Mouse (Mus musculus) kidney, adult 2 months (tissue): ENCODE measurements at regions not wholly inside any gene's neighbourhood (a gene's known extent, or its start where the extent isn't known, plus 50 kb on each side); places are given as distances from the start of the nearest gene placed in this dataset.

Source experiments
- CTCF ChIP-seq: fragments of 200-500 bp; conservative IDR thresholded peaks from 2 replicates; pipeline ENCODE4 v1.5.1; 2011; ENCODE audit warnings: low read depth, mild to moderate bottlenecking, control low read depth, low read length, moderate library complexity, mixed read lengths; ENCODE audit not compliant: insufficient read depth, insufficient read length
- POLR2A ChIP-seq: fragments of 200-500 bp; IDR thresholded peaks from one replicate; pipeline ENCODE4 v1.6.1; 2011; ENCODE audit warnings: low read depth, low read length, control low read depth

DNA sequence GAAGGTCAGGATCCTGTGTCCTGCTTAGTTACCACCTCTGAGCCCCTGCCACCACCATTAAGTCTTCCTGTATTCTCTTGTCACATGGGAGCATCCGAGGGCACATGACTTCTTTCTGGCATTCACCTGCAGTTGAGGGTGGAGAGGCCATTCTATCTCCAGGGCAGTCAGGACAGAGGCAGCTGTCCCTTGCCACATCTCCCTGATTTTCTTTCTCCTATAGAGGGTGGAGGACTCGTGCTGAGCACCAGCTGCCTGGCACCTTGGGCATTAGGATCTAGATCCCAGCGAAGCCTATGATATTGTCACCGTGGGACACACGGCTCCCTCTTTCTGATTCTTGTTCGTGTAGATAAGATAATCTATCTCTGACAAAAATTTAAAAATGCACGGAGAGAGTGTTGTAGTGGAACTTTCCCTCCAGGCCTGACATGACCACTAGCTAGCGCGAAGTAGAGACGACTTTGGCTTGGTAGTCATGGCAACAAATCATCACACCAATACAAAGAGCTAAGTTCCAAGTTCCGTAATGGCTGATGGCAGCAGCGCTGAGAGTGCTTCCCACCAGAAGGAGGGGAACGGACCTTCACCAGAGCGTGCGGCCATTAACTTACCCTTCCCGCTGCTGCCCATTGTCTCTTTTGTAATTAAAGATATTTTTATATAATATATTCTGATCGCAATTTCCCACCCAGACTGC is 137.7 kb downstream of the Ipmk start:
- no peak for TF ChIP-seq CTCF
- TF ChIP-seq POLR2A = no peak
